Mouse (Mus musculus) midbrain, embryonic 12.5 days (tissue): Measurements from ENCODE around the gene Ano4. TPM values are rescaled to one million over a fixed set of nuclear protein-coding genes. Genes with fewer than 3 reads are reported as not detected.

Experiments
- ATAC-seq: fragments of 200-750 bp; cut with Nextera tagmentation; 2 replicates; pipeline ENCODE4 v1.8.0; 2017; ENCODE audit warnings: low read depth, moderate TSS enrichment, moderate library complexity; ENCODE audit not compliant: low FRiP score
- H3K27ac ChIP-seq: fragments of 300-500 bp; sonication (generic); replicated peaks from 2 replicates; pipeline ENCODE4 v1.5.1; 2016; ENCODE audit warnings: mild to moderate bottlenecking
- H3K27me3 ChIP-seq: fragments of 300-500 bp; sonication (generic); 2 replicates; pipeline ENCODE4 v1.6.1; 2016; ENCODE audit warnings: mild to moderate bottlenecking
- H3K36me3 ChIP-seq: fragments of 300-500 bp; sonication (generic); 2 replicates; pipeline ENCODE4 v1.6.1; 2016
- H3K4me1 ChIP-seq: fragments of 300-500 bp; sonication (generic); 2 replicates; pipeline ENCODE4 v1.6.1; 2016
- H3K4me2 ChIP-seq: fragments of 300-500 bp; sonication (generic); replicated peaks from 2 replicates; pipeline ENCODE4 v1.6.1; 2016; ENCODE audit warnings: mild to moderate bottlenecking, moderate library complexity
- H3K4me3 ChIP-seq: fragments of 300-500 bp; sonication (generic); 2 replicates; pipeline ENCODE4 v1.5.1; 2016; ENCODE audit warnings: mild to moderate bottlenecking
- H3K9ac ChIP-seq: fragments of 300-500 bp; sonication (generic); replicated peaks from 2 replicates; pipeline ENCODE4 v1.6.1; 2016; ENCODE audit warnings: mild to moderate bottlenecking, moderate library complexity
- H3K9me3 ChIP-seq: fragments of 300-500 bp; sonication (generic); 2 replicates; pipeline ENCODE4 v1.6.1; 2016; ENCODE audit warnings: mild to moderate bottlenecking
- WGBS: fragments of 180-500 bp; shearing (Covaris S2); methylation state at CpG from one replicate; pipeline ENCODE4 v1.1.7; 2016; 5-methylcytosine and 5-hydroxymethylcytosine counted together
- polyA plus RNA-seq: library from polyadenylated mRNA; unstranded; fragments of >200 nt; fragmentation: Nextera tagmentation; extraction: Ambion mirVana; gene quantifications from 2 replicates; pipeline ENCODE4 v1.2.1, GENCODE M21; 2016

Gene Ano4
- polyA plus RNA-seq, 1 experiment from 2014 or later: 3.4 TPM

- no peak overlapping the region for H3K27ac ChIP-seq
- no peaks in the 10 kb centered on the region for H3K27me3 ChIP-seq
- no peaks in the 10 kb centered on the region for H3K36me3 ChIP-seq
- 82% methylated on average over 6 of the region's 6 CpGs for WGBS
- H3K4me2 ChIP-seq: no peak overlapping the region
- no peaks in the 10 kb centered on the region for H3K9me3 ChIP-seq
- ATAC-seq: no peak
- no peak overlapping the region for H3K9ac ChIP-seq
- no peaks in the 10 kb centered on the region for H3K4me1 ChIP-seq
- no peak overlapping the region for H3K4me3 ChIP-seq
Measured at GRCm38 (mm10) chr10:89216078-89216477, 128.5 kb downstream of the Ano4 start.

- no peak for ATAC-seq
- no peaks in the 10 kb centered on the region for H3K9me3 ChIP-seq
- no peaks in the 10 kb centered on the region for H3K36me3 ChIP-seq
- no peak overlapping the region for H3K4me3 ChIP-seq
- H3K27ac ChIP-seq: no peak overlapping the region
- no peaks in the 10 kb centered on the region for H3K4me1 ChIP-seq
- WGBS: 56% methylated on average over 2 of the region's 2 CpGs
- H3K9ac ChIP-seq: no peak overlapping the region
- H3K4me2 ChIP-seq: no peak overlapping the region
- H3K27me3 ChIP-seq: no peaks in the 10 kb centered on the region
Measured at GRCm38 (mm10) chr10:89205858-89206257, 138.7 kb downstream of the Ano4 start.

- Histone ChIP-seq H3K27me3 (no peaks in the 10 kb centered on the region), H3K4me3 (no peak overlapping the region), H3K9me3 (no peaks in the 10 kb centered on the region), H3K9ac (no peak overlapping the region), H3K27ac (no peak overlapping the region), H3K4me1 (no peaks in the 10 kb centered on the region), H3K4me2 (no peak overlapping the region), H3K36me3 (no peaks in the 10 kb centered on the region)
- ATAC-seq: no peak
- WGBS: 91% methylated on average over 10 of the region's 10 CpGs
Measured at GRCm38 (mm10) chr10:89196444-89196843, 148.1 kb downstream of the Ano4 start.

- ATAC-seq: no peak
- whole genome bisulfite sequencing: 71% methylated on average over 3 of the region's 3 CpGs
- Histone ChIP-seq H3K9ac (no peak overlapping the region), H3K4me1 (no peaks in the 10 kb centered on the region), H3K4me3 (no peak overlapping the region), H3K27me3 (no peaks in the 10 kb centered on the region), H3K4me2 (no peak overlapping the region), H3K27ac (no peak overlapping the region), H3K36me3 (no peaks in the 10 kb centered on the region), H3K9me3 (no peaks in the 10 kb centered on the region)
Measured at GRCm38 (mm10) chr10:89195068-89195467, 149.5 kb downstream of the Ano4 start.

GRCm38 (mm10) chr10:89194440-89194839 lies 150.1 kb downstream of the Ano4 start:
- WGBS: 84% methylated on average over 7 of the region's 7 CpGs
- no peak overlapping the region for H3K4me3 ChIP-seq
- ATAC-seq: no peak
- no peak overlapping the region for H3K4me2 ChIP-seq
- H3K9me3 ChIP-seq: no peaks in the 10 kb centered on the region
- no peak overlapping the region for H3K27ac ChIP-seq
- H3K27me3 ChIP-seq: no peaks in the 10 kb centered on the region
- H3K4me1 ChIP-seq: no peaks in the 10 kb centered on the region
- H3K9ac ChIP-seq: no peak overlapping the region
- no peaks in the 10 kb centered on the region for H3K36me3 ChIP-seq

GRCm38 (mm10) chr10:89177921-89178320 lies 166.6 kb downstream of the Ano4 start:
- Histone ChIP-seq H3K4me2 (no peak overlapping the region), H3K9ac (no peak overlapping the region), H3K27ac (no peak overlapping the region), H3K9me3 (no peaks in the 10 kb centered on the region), H3K4me1 (no peaks in the 10 kb centered on the region), H3K27me3 (no peaks in the 10 kb centered on the region), H3K4me3 (no peak overlapping the region), H3K36me3 (no peaks in the 10 kb centered on the region)
- WGBS: 87% methylated on average over 4 of the region's 4 CpGs
- ATAC-seq: no peak

GRCm38 (mm10) chr10:89164533-89164932 lies 180.0 kb downstream of the Ano4 start:
- WGBS: 95% methylated on average over 1 of the region's 1 CpGs

GRCm38 (mm10) chr10:89155502-89155901 lies 189.1 kb downstream of the Ano4 start:
- no peak for ATAC-seq
- Histone ChIP-seq H3K27ac (no peak overlapping the region), H3K4me1 (no peaks in the 10 kb centered on the region), H3K36me3 (no peaks in the 10 kb centered on the region), H3K4me2 (no peak overlapping the region), H3K9ac (no peak overlapping the region), H3K27me3 (no peaks in the 10 kb centered on the region), H3K9me3 (no peaks in the 10 kb centered on the region), H3K4me3 (no peak overlapping the region)
- WGBS: 67% methylated on average over 2 of the region's 2 CpGs

More at GRCm38 (mm10) chr10:89164533-89164932, 180.0 kb downstream of the Ano4 start:
- H3K9me3 ChIP-seq: no peaks in the 10 kb centered on the region
- no peaks in the 10 kb centered on the region for H3K27me3 ChIP-seq
- H3K27ac ChIP-seq: no peak overlapping the region
- H3K4me3 ChIP-seq: no peak overlapping the region
- no peaks in the 10 kb centered on the region for H3K4me1 ChIP-seq
- no peak overlapping the region for H3K4me2 ChIP-seq
- no peak overlapping the region for H3K9ac ChIP-seq
- no peak for ATAC-seq
- H3K36me3 ChIP-seq: no peaks in the 10 kb centered on the region

GRCm38 (mm10) chr10:89154797-89155465 lies 189.6 kb downstream of the Ano4 start:
- Histone ChIP-seq H3K4me1 (no peaks in the 10 kb centered on the region), H3K4me2 (no peak overlapping the region), H3K27me3 (no peaks in the 10 kb centered on the region), H3K36me3 (no peaks in the 10 kb centered on the region), H3K9ac (no peak overlapping the region), H3K9me3 (no peaks in the 10 kb centered on the region), H3K4me3 (no peak overlapping the region), H3K27ac (no peak overlapping the region)
- no peak for ATAC-seq
- 79% methylated on average over 2 of the region's 2 CpGs for WGBS

GRCm38 (mm10) chr10:89149166-89149565 lies 195.4 kb downstream of the Ano4 start:
- H3K27me3 ChIP-seq: no peaks in the 10 kb centered on the region
- no peak overlapping the region for H3K4me2 ChIP-seq
- H3K4me1 ChIP-seq: no peaks in the 10 kb centered on the region
- no peak overlapping the region for H3K27ac ChIP-seq
- 89% methylated on average over 11 of the region's 11 CpGs for WGBS
- no peak overlapping the region for H3K9ac ChIP-seq
- H3K9me3 ChIP-seq: no peaks in the 10 kb centered on the region
- H3K4me3 ChIP-seq: no peak overlapping the region
- H3K36me3 ChIP-seq: no peaks in the 10 kb centered on the region
- ATAC-seq: no peak

- no peak overlapping the region for H3K9ac ChIP-seq
- H3K4me3 ChIP-seq: no peak overlapping the region
- no peak overlapping the region for H3K27ac ChIP-seq
- no peaks in the 10 kb centered on the region for H3K36me3 ChIP-seq
- no peaks in the 10 kb centered on the region for H3K9me3 ChIP-seq
- no peaks in the 10 kb centered on the region for H3K27me3 ChIP-seq
- no peak for ATAC-seq
- no peaks in the 10 kb centered on the region for H3K4me1 ChIP-seq
- WGBS: 61% methylated on average over 6 of the region's 6 CpGs
- no peak overlapping the region for H3K4me2 ChIP-seq
Measured at GRCm38 (mm10) chr10:89121391-89121790, 223.2 kb downstream of the Ano4 start.

- no peaks in the 10 kb centered on the region for H3K9me3 ChIP-seq
- no peaks in the 10 kb centered on the region for H3K4me1 ChIP-seq
- H3K4me3 ChIP-seq: no peak overlapping the region
- no peaks in the 10 kb centered on the region for H3K27me3 ChIP-seq
- no peaks in the 10 kb centered on the region for H3K36me3 ChIP-seq
- no peak overlapping the region for H3K4me2 ChIP-seq
- no peak for ATAC-seq
- H3K9ac ChIP-seq: no peak overlapping the region
- WGBS: 91% methylated on average over 6 of the region's 6 CpGs
- H3K27ac ChIP-seq: no peak overlapping the region
Measured at GRCm38 (mm10) chr10:89114381-89114780, 230.2 kb downstream of the Ano4 start.

GRCm38 (mm10) chr10:89111466-89111865 lies 233.1 kb downstream of the Ano4 start:
- 84% methylated on average over 2 of the region's 2 CpGs for WGBS
- no peak for ATAC-seq
- no peak overlapping the region for H3K4me2 ChIP-seq
- no peaks in the 10 kb centered on the region for H3K27me3 ChIP-seq
- H3K36me3 ChIP-seq: no peaks in the 10 kb centered on the region
- no peak overlapping the region for H3K9ac ChIP-seq
- H3K9me3 ChIP-seq: no peaks in the 10 kb centered on the region
- H3K27ac ChIP-seq: no peak overlapping the region
- H3K4me1 ChIP-seq: no peaks in the 10 kb centered on the region
- no peak overlapping the region for H3K4me3 ChIP-seq
